Mouse (Mus musculus) midbrain, embryonic 11.5 days (tissue): ENCODE measurements around the gene Macf1. TPM values are rescaled to one million over a fixed set of nuclear protein-coding genes. Genes with fewer than 3 reads are reported as not detected.

Source experiments
- ATAC-seq: fragments of 200-750 bp; cut with Nextera tagmentation; 2 replicates; pipeline ENCODE4 v1.8.0; 2017; ENCODE audit warnings: moderate TSS enrichment, moderate library complexity; ENCODE audit not compliant: low FRiP score
- DNase-seq: peaks from one replicate; pipeline ENCODE4 v3.0.0; 2015; ENCODE audit warnings: low spot score; ENCODE audit errors: missing footprints
- H3K27ac ChIP-seq: fragments of 300-500 bp; sonication (generic); 2 replicates; pipeline ENCODE4 v1.5.1; 2014; ENCODE audit warnings: low read depth, low read length
- H3K27me3 ChIP-seq: fragments of 300-500 bp; sonication (generic); 2 replicates; pipeline ENCODE4 v1.6.1; 2014; ENCODE audit warnings: mild to moderate bottlenecking, low read length, moderate library complexity, mixed read lengths; ENCODE audit not compliant: control insufficient read depth, insufficient read depth
- H3K36me3 ChIP-seq: fragments of 300-500 bp; sonication (generic); 2 replicates; pipeline ENCODE4 v1.6.1; 2014; ENCODE audit warnings: mild to moderate bottlenecking, low read length, moderate library complexity, mixed read lengths; ENCODE audit not compliant: control insufficient read depth, insufficient read depth
- H3K4me1 ChIP-seq: fragments of 300-500 bp; sonication (generic); 2 replicates; pipeline ENCODE4 v1.6.1; 2014; ENCODE audit warnings: low read length; ENCODE audit not compliant: control insufficient read depth, insufficient read depth
- H3K4me2 ChIP-seq: fragments of 300-500 bp; sonication (generic); 2 replicates; pipeline ENCODE4 v1.6.1; 2014; ENCODE audit warnings: mild to moderate bottlenecking, moderate library complexity
- H3K4me3 ChIP-seq: fragments of 300-500 bp; sonication (generic); 2 replicates; pipeline ENCODE4 v1.5.1; 2014; ENCODE audit warnings: low read depth, low read length
- H3K9ac ChIP-seq: fragments of 300-500 bp; sonication (generic); 2 replicates; pipeline ENCODE4 v1.6.1; 2014; ENCODE audit warnings: low read length
- H3K9me3 ChIP-seq: fragments of 300-500 bp; sonication (generic); 2 replicates; pipeline ENCODE4 v1.6.1; 2016; ENCODE audit warnings: low read length; ENCODE audit not compliant: control insufficient read depth
- WGBS: fragments of 180-500 bp; shearing (Covaris S2); extraction: QIAGEN DNeasy Blood & Tissue Kit; methylation state at CpG from one replicate; pipeline ENCODE4 v1.1.7; 2014; 5-methylcytosine and 5-hydroxymethylcytosine counted together
- polyA plus RNA-seq: library from polyadenylated mRNA; unstranded; fragments of >200 nt; fragmentation: Nextera tagmentation; extraction: Ambion mirVana; gene quantifications from 2 replicates; pipeline ENCODE4 v1.2.1, GENCODE M21; 2014

Gene Macf1
- polyA plus RNA-seq, 1 experiment from 2014 or later, result 74.6 TPM

- DNase-seq, result no peak
- H3K4me2 ChIP-seq, result no peak overlapping the region
- H3K36me3 ChIP-seq, result no peaks in the 10 kb centered on the region
- ATAC-seq, result no peak
- H3K9ac ChIP-seq, result no peak overlapping the region
- no peaks in the 10 kb centered on the region for H3K9me3 ChIP-seq
- 92% methylated on average over 3 of the region's 3 CpGs for WGBS
- H3K27me3 ChIP-seq, result no peaks in the 10 kb centered on the region
- no peak overlapping the region for H3K4me3 ChIP-seq
- H3K27ac ChIP-seq, result no peak overlapping the region
- H3K4me1 ChIP-seq, result peaks cover 12% of the 10 kb centered on the region
These were observed 96.5 kb downstream of the Macf1 start for GRCm38 (mm10) chr4:123587616-123588015.

- Histone ChIP-seq H3K27ac (0 out of 2 replicates have a peak overlapping the region, but pooled peaks have one; percentile 22), H3K27me3 (no peaks in the 10 kb centered on the region), H3K9ac (no peak overlapping the region), H3K36me3 (no peaks in the 10 kb centered on the region), H3K4me1 (peaks cover 12% of the 10 kb centered on the region), H3K4me3 (no peak overlapping the region), H3K4me2 (no peak overlapping the region), H3K9me3 (no peaks in the 10 kb centered on the region)
- DNase-seq, result no peak
- 67% methylated on average over 3 of the region's 3 CpGs for WGBS
- ATAC-seq, result no peak
These were observed 99.5 kb downstream of the Macf1 start for GRCm38 (mm10) chr4:123584720-123585093.

GRCm38 (mm10) chr4:123584084-123584719 is 100.0 kb downstream of the Macf1 start:
- ATAC-seq (no peak), DNase-seq (no peak)
- H3K9me3 ChIP-seq, result no peaks in the 10 kb centered on the region
- H3K36me3 ChIP-seq, result no peaks in the 10 kb centered on the region
- H3K27ac ChIP-seq, result 0 out of 2 replicates have a peak overlapping the region, but pooled peaks have one; percentile 22
- WGBS, result 34% methylated on average over 8 of the region's 8 CpGs
- peaks cover 9% of the 10 kb centered on the region for H3K4me1 ChIP-seq
- H3K4me2 ChIP-seq, result no peak overlapping the region
- no peak overlapping the region for H3K4me3 ChIP-seq
- no peak overlapping the region for H3K9ac ChIP-seq
- H3K27me3 ChIP-seq, result no peaks in the 10 kb centered on the region

- Histone ChIP-seq H3K9me3 (no peaks in the 10 kb centered on the region), H3K36me3 (no peaks in the 10 kb centered on the region), H3K4me1 (peaks cover 17% of the 10 kb centered on the region), H3K27me3 (no peaks in the 10 kb centered on the region), H3K27ac (no peak overlapping the region), H3K4me3 (no peak overlapping the region), H3K4me2 (no peak overlapping the region), H3K9ac (no peak overlapping the region)
- DNase-seq (no peak), ATAC-seq (no peak)
- 81% methylated on average over 2 of the region's 2 CpGs for WGBS
These were observed 106.6 kb downstream of the Macf1 start for GRCm38 (mm10) chr4:123577469-123578088.

- peak overlapping the region; percentile 6; the same call in 1 of the 2 replicates for H3K4me3 ChIP-seq
- peak overlapping the region; percentile 37 for H3K9ac ChIP-seq
- H3K27me3 ChIP-seq, result no peaks in the 10 kb centered on the region
- peaks cover 29% of the 10 kb centered on the region for H3K4me1 ChIP-seq
- 6% methylated on average over 11 of the region's 11 CpGs for WGBS
- peak; percentile 92 for DNase-seq
- H3K9me3 ChIP-seq, result no peaks in the 10 kb centered on the region
- H3K4me2 ChIP-seq, result peak overlapping the region; percentile 35
- peak; percentile 74 for ATAC-seq
- H3K36me3 ChIP-seq, result no peaks in the 10 kb centered on the region
- H3K27ac ChIP-seq, result peak overlapping the region; percentile 28; the same call in 1 of the 2 replicates
These were observed 111.5 kb downstream of the Macf1 start for GRCm38 (mm10) chr4:123572434-123573336.

GRCm38 (mm10) chr4:123571869-123572268 is 112.3 kb downstream of the Macf1 start:
- no peaks in the 10 kb centered on the region for H3K27me3 ChIP-seq
- ATAC-seq (0 out of 2 replicates have a peak, but pooled peaks have one; percentile 44), DNase-seq (peak; percentile 87)
- H3K9ac ChIP-seq, result 0 out of 2 replicates have a peak overlapping the region, but pooled peaks have one; percentile 12
- H3K4me3 ChIP-seq, result no peak overlapping the region
- WGBS, result 8% methylated on average over 7 of the region's 7 CpGs
- H3K4me1 ChIP-seq, result peaks cover 29% of the 10 kb centered on the region
- no peaks in the 10 kb centered on the region for H3K36me3 ChIP-seq
- H3K4me2 ChIP-seq, result no peak overlapping the region
- H3K9me3 ChIP-seq, result no peaks in the 10 kb centered on the region
- H3K27ac ChIP-seq, result no peak overlapping the region

GRCm38 (mm10) chr4:123565291-123565861 is 118.8 kb downstream of the Macf1 start:
- Histone ChIP-seq H3K9me3 (no peaks in the 10 kb centered on the region), H3K9ac (no peak overlapping the region), H3K36me3 (no peaks in the 10 kb centered on the region), H3K27me3 (no peaks in the 10 kb centered on the region), H3K4me3 (no peak overlapping the region), H3K4me2 (no peak overlapping the region), H3K27ac (no peak overlapping the region), H3K4me1 (peaks cover 8% of the 10 kb centered on the region)
- DNase-seq, result no peak
- WGBS, result 43% methylated on average over 7 of the region's 7 CpGs
- no peak for ATAC-seq

- H3K9ac ChIP-seq, result no peak overlapping the region
- peaks cover 8% of the 10 kb centered on the region for H3K4me1 ChIP-seq
- 84% methylated on average over 6 of the region's 6 CpGs for WGBS
- DNase-seq, result no peak
- H3K4me2 ChIP-seq, result no peak overlapping the region
- no peaks in the 10 kb centered on the region for H3K36me3 ChIP-seq
- H3K27ac ChIP-seq, result no peak overlapping the region
- ATAC-seq, result no peak
- H3K4me3 ChIP-seq, result no peak overlapping the region
- H3K27me3 ChIP-seq, result no peaks in the 10 kb centered on the region
- no peaks in the 10 kb centered on the region for H3K9me3 ChIP-seq
These were observed 119.9 kb downstream of the Macf1 start for GRCm38 (mm10) chr4:123564051-123564791.
